ENCODE assay signal across 14 mouse cellular contexts in the genomic region with DNA sequence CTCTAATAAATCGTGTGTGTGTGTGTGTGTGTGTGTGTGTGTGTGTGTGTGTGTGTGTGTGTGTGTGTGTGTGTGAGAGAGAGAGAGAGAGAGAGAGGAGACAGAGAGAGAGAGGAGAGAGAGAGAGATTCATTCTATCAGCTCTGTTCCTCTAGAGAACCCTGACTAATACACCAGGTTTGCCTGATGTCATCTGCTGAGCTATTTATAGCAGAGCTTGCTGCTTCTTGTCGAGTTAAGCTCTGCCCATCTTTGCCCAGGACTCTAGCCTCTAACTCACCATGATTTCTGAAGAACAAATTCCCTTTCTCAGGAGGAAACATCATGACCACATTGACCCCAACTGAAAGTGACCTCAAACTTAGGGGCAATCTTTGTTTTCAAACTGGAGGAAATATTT. TPM values are rescaled to one million over a fixed set of nuclear protein-coding genes. Genes with fewer than 3 reads are reported as not detected.
DNase-seq lines count a peak whose midpoint lies in the region; ATAC-seq and TF ChIP-seq lines count a peak whose summit lies in the region.
"Had no signal": no experiment of that assay in that cellular context is flagged by ENCODE, and none has a peak within 500 bp of the region (broad histone marks: within the 10 kb centered on the region; RNA-seq: fewer than 3 reads in every experiment).

No protein-coding gene starts in this region.

- H3K9ac ChIP-seq in CH12.LX (ENCODE audit: insufficient read depth, low read depth): peak overlapping the region; percentile 33; the same call in 1 of the 2 replicates
- H3K9ac ChIP-seq: forebrain, embryonic 15.5 days; heart, embryonic 15.5 days; liver, postnatal 0 days; midbrain, embryonic 15.5 days; neural tube, embryonic 15.5 days had no signal

- TF ChIP-seq POLR2A in CH12.LX (IDR thresholded peaks at IDR 0.05; ENCODE audit: low read depth, low read length): no peak

- no peak overlapping the region for H3K27ac ChIP-seq in CH12.LX (ENCODE audit: insufficient read depth, low read depth)
- peak overlapping the region; percentile 36; the same call in 1 of the 2 replicates for H3K27ac ChIP-seq in brown adipose tissue, adult 24 weeks (replicated peaks; ENCODE audit: low read depth, low read length)
- peak overlapping the region; percentile 10; the same call in 1 of the 2 replicates for H3K27ac ChIP-seq in macrophage
- H3K27ac ChIP-seq: forebrain, embryonic 15.5 days; heart, embryonic 15.5 days; midbrain, embryonic 15.5 days; neural tube, embryonic 15.5 days had no signal

- H3K9me3 ChIP-seq in CH12.LX (replicated peaks; ENCODE audit: low read length): no peaks in the 10 kb centered on the region
- H3K9me3 ChIP-seq: forebrain, embryonic 15.5 days; heart, embryonic 15.5 days; midbrain, embryonic 15.5 days; neural tube, embryonic 15.5 days had no signal

- in situ Hi-C loops in CH12.LX (cut with MboI; ENCODE audit: low pct_ligation_motif_present, low pct_unique_long_range_greater_than_20kb, low sequenced_read_pairs): no loop called here

- peak overlapping the region; percentile 61; the same call in 1 of the 2 replicates for H3K4me2 ChIP-seq in CH12.LX (ENCODE audit: insufficient read depth, low read depth, poor library complexity, severe bottlenecking)
- H3K4me2 ChIP-seq: forebrain, embryonic 15.5 days; heart, embryonic 15.5 days; midbrain, embryonic 15.5 days; neural tube, embryonic 15.5 days had no signal

- intact Hi-C loops in heart, postnatal 36 days (cut with DNase I): no loop called here

- no peak for TF ChIP-seq EP300 in CH12.LX (IDR thresholded peaks at IDR 0.05; ENCODE audit: low read length)

- TF ChIP-seq CTCF in CH12.LX (conservative IDR thresholded peaks at IDR 0.05 in 1 of 2, IDR thresholded peaks at IDR 0.05 in 1 of 2; ENCODE audit: low read depth in 2 of 2, low read length in 2 of 2): no peak

- H3K79me2 ChIP-seq in CH12.LX (replicated peaks; ENCODE audit: control insufficient read depth, extremely low read depth, insufficient read depth, poor library complexity, severe bottlenecking) (no peaks in the 10 kb centered on the region), macrophage (ENCODE audit: inconsistent target) (no peaks in the 10 kb centered on the region)

- ATAC-seq in activated CD4-positive, CD25-positive, alpha-beta regulatory T cell, adult 4 months: no peak
- ATAC-seq: forebrain, embryonic 15.5 days; liver, postnatal 0 days; midbrain, embryonic 15.5 days had no signal

- dilution Hi-C loops in CH12.LX (cut with MboI; ENCODE audit: extremely low pct_ligation_motif_present, extremely low pct_unique_long_range_greater_than_20kb, low sequenced_read_pairs): no loop called here

- H3K27me3 ChIP-seq in CH12.LX (replicated peaks): no peaks in the 10 kb centered on the region
- H3K27me3 ChIP-seq: forebrain, embryonic 15.5 days; heart, embryonic 15.5 days; midbrain, embryonic 15.5 days; neural tube, embryonic 15.5 days had no signal

- no peaks in the 10 kb centered on the region for H3K36me3 ChIP-seq in CH12.LX (replicated peaks in 1 of 2; ENCODE audit: control insufficient read depth in 1 of 2, insufficient read depth in 1 of 2, low read length in 1 of 2)
- H3K36me3 ChIP-seq in macrophage (ENCODE audit: inconsistent target): no peaks in the 10 kb centered on the region
- H3K36me3 ChIP-seq: forebrain, embryonic 15.5 days; heart, embryonic 15.5 days; midbrain, embryonic 15.5 days; neural tube, embryonic 15.5 days had no signal

- 50% methylated on average over 2 of the region's 2 CpGs for WGBS in macrophage (ENCODE audit: missing documents)

- peak; percentile 76 for DNase-seq in heart, adult 11 months
- no peak for DNase-seq in heart, postnatal 36 days
- DNase-seq in CH12.LX (ENCODE audit: extremely low read depth): peak; percentile 77
- DNase-seq in thymus, postnatal 0 days (ENCODE audit: low spot score): no peak
- DNase-seq: kidney, adult 11 months; left cerebral cortex, postnatal 4 days; liver, postnatal 0 days had no signal

- peaks cover 3 to 16% of the 10 kb centered on the region in 2 experiments for H3K4me1 ChIP-seq in CH12.LX (ENCODE audit: control insufficient read depth in 1 of 2, insufficient read depth in 2 of 2)
- H3K4me1 ChIP-seq in brown adipose tissue, adult 24 weeks (ENCODE audit: control insufficient read depth, insufficient read depth, insufficient read length, low read length): no peaks in the 10 kb centered on the region
- H3K4me1 ChIP-seq: forebrain, embryonic 15.5 days; midbrain, embryonic 15.5 days; neural tube, embryonic 15.5 days had no signal

- TF ChIP-seq RAD21 in CH12.LX (IDR thresholded peaks at IDR 0.05; ENCODE audit: low read depth, low read length): no peak

- no peak overlapping the region for H3K4me3 ChIP-seq in CH12.LX (replicated peaks in 1 of 3; ENCODE audit: low read depth in 2 of 3, low read length in 2 of 3, poor library complexity in 1 of 3)
- no peak overlapping the region for H3K4me3 ChIP-seq in brown adipose tissue, adult 24 weeks (ENCODE audit: insufficient read depth, low read depth, low read length)
- no peak overlapping the region for H3K4me3 ChIP-seq in macrophage (ENCODE audit: inconsistent target)
- H3K4me3 ChIP-seq: forebrain, embryonic 15.5 days; heart, embryonic 15.5 days; midbrain, embryonic 15.5 days; neural tube, embryonic 15.5 days had no signal

TF ChIP-seq in CH12.LX, 34 proteins besides CTCF, POLR2A, EP300 and RAD21:
- TF ChIP-seq MAX (IDR thresholded peaks at IDR 0.05; ENCODE audit: low read length) (no peak), HCFC1 (IDR thresholded peaks at IDR 0.05; ENCODE audit: low read depth, low read length) (no peak), MXI1 (IDR thresholded peaks at IDR 0.05; ENCODE audit: low read depth, low read length) (no peak), UBTF (IDR thresholded peaks at IDR 0.05; ENCODE audit: low read depth, low read length) (no peak), JUND (conservative IDR thresholded peaks at IDR 0.05; ENCODE audit: low read depth, low read length) (peak; percentile 61; the same call in 1 of the 2 replicates), ZC3H11A (IDR thresholded peaks at IDR 0.05; ENCODE audit: low read depth, low read length) (no peak), NRF1 (IDR thresholded peaks at IDR 0.05; ENCODE audit: low read depth, low read length) (no peak), TBP (conservative IDR thresholded peaks at IDR 0.05; ENCODE audit: low read depth, low read length) (0 out of 2 replicates have a peak, but pooled peaks have one; percentile 41), TCF12 (IDR thresholded peaks at IDR 0.05; ENCODE audit: low read depth, low read length) (0 out of 2 replicates have a peak, but pooled peaks have one; percentile 19), PAX5 (IDR thresholded peaks at IDR 0.05; ENCODE audit: low read length) (no peak), KAT2A (IDR thresholded peaks at IDR 0.05; ENCODE audit: insufficient replicate concordance, low read length) (no peak), JUN (IDR thresholded peaks at IDR 0.05; ENCODE audit: insufficient read depth, low read depth, low read length) (peak; percentile 57), MEF2A (IDR thresholded peaks at IDR 0.05; ENCODE audit: borderline replicate concordance, low read depth, low read length) (peak; percentile 98), ELF1 (IDR thresholded peaks at IDR 0.05; ENCODE audit: low read depth, low read length) (no peak), ETS1 (conservative IDR thresholded peaks at IDR 0.05; ENCODE audit: low read depth, low read length) (peak; percentile 26; the same call in 1 of the 2 replicates), USF1 (IDR thresholded peaks at IDR 0.05; ENCODE audit: low read depth, low read length) (no peak)

RNA-seq across cellular contexts. Expression of gene Dcun1d3, which starts 24.4 kb away (rescaled TPM):
- 10 to 100 TPM in 1 of 2 experiments, 1 to 10 TPM in 1; 9.2 to 14.5 TPM for total RNA-seq in heart, postnatal 36 days (2021)
- 2.6 and 4.2 TPM in 2 replicates for total RNA-seq in CH12.LX (2012; rRNA removed)
- 5.2 and 5.9 TPM in 2 replicates for total RNA-seq in CH12.LX (2014; rRNA removed)
- 2.4 and 3.2 TPM in 2 replicates for polyA plus RNA-seq in CH12.LX (2012; ENCODE audit: insufficient read length, low read depth)
- 18.4 and 21.7 TPM in 2 replicates for polyA plus RNA-seq in brown adipose tissue, adult 24 weeks (2012; ENCODE audit: insufficient read depth, insufficient read length, missing spikeins)
- 10 to 100 TPM; 26.4 to 85.5 (median 42.5) TPM for total RNA-seq in macrophage (2018; cell fraction: chromatin; rRNA removed)
- total RNA-seq in macrophage (2018; cell fraction: cytosol; rRNA removed): 10 to 100 TPM in 22 of 26 experiments, 1 to 10 TPM in 4; 9.5 to 30.1 (median 12.5) TPM
- total RNA-seq in macrophage (2018; cell fraction: nucleus; rRNA removed): 10 to 100 TPM; 25.7 to 99.9 (median 40.9) TPM
- 6.6 to 9.8 TPM (median 9.0 TPM) in 3 replicates for polyA plus RNA-seq in macrophage (2018)
- polyA plus RNA-seq in thymus, postnatal 0 days (2015; fragmentation: Nextera tagmentation; extraction: Ambion mirVana): 6.5 TPM in 2 replicates
- polyA plus RNA-seq in activated CD4-positive, CD25-positive, alpha-beta regulatory T cell, adult 4 months (2017; shearing (Covaris generic)): 1 to 10 TPM; 6.1 to 7.7 TPM

RNA-seq across cellular contexts. Expression of gene Lyrm1, which starts 24.8 kb away (rescaled TPM):
- 1 to 10 TPM; 7.9 to 9.0 TPM for total RNA-seq in heart, postnatal 36 days (2021)
- total RNA-seq in CH12.LX (2012; rRNA removed) (4.6 and 5.5 TPM in 2 replicates), CH12.LX (2014; rRNA removed) (10.3 and 10.9 TPM in 2 replicates)
- polyA plus RNA-seq in CH12.LX (2012; ENCODE audit: insufficient read length, low read depth) (3.7 and 7.9 TPM in 2 replicates), macrophage (2018) (6.2 to 21.0 TPM (median 8.1 TPM) in 3 replicates)
- polyA plus RNA-seq in brown adipose tissue, adult 24 weeks (2012; ENCODE audit: insufficient read depth, insufficient read length, missing spikeins): 11.7 and 17.5 TPM in 2 replicates
- 10 to 100 TPM in 6 of 26 experiments, 1 to 10 TPM in 20; 2.7 to 15.7 (median 7.0) TPM for total RNA-seq in macrophage (2018; cell fraction: chromatin; rRNA removed)
- 10 to 100 TPM in 11 of 26 experiments, 1 to 10 TPM in 15; 5.2 to 15.4 (median 9.2) TPM for total RNA-seq in macrophage (2018; cell fraction: cytosol; rRNA removed)
- total RNA-seq in macrophage (2018; cell fraction: nucleus; rRNA removed): 10 to 100 TPM in 8 of 26 experiments, 1 to 10 TPM in 18; 4.9 to 13.5 (median 8.6) TPM
- polyA plus RNA-seq in thymus, postnatal 0 days (2015; fragmentation: Nextera tagmentation; extraction: Ambion mirVana): 10.6 and 10.7 TPM in 2 replicates
- 10 to 100 TPM; 20.3 to 22.3 TPM for polyA plus RNA-seq in activated CD4-positive, CD25-positive, alpha-beta regulatory T cell, adult 4 months (2017; shearing (Covaris generic))

Comparison
In these comparisons a context has a peak if more than half of its experiments do, and no peak if none do; other contexts are left out.
1. DNase-seq: peak in heart, adult 11 months (single experiment) and CH12.LX (single experiment); none in heart, postnatal 36 days (0 of 2) and thymus, postnatal 0 days (single experiment).